Mouse (Mus musculus): ENCODE results near the gene Ide. TPM values are rescaled to one million over a fixed set of nuclear protein-coding genes. Genes with fewer than 3 reads are reported as not detected.

Ide gene
- polyA plus RNA-seq, 1 experiment from 2014 or later = 44.7 TPM

DNA sequence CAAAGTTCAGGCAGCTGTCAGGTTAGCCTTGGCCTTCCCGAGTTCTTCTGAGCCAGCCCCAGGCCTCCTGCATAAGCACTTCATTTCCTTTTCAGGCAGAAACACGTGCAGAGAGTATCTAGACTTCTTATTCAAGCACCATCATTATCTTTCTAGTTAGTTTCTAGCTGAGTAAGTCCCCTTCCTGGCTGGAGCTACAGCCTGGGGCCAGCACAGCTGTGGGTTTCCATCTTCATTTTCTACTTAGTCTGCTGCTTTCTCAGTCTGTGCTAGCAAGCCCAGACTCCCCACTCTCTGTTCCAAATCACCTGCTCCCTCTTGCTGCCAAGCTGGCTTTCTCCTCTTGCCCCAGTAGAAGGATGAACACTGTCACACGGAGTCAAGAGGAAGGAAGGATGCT is 90.8 kb downstream of the Ide start:
- 40% methylated on average over 3 of the region's 3 CpGs for WGBS
- Histone ChIP-seq H3K4me3 (replicated peaks; ENCODE audit: low read depth, low read length) (no peak overlapping the region), H3K27ac (replicated peaks; ENCODE audit: low read depth, low read length) (no peak overlapping the region), H3K27me3 (ENCODE audit: control insufficient read depth, insufficient read depth, low read length) (no peaks in the 10 kb centered on the region), H3K9me3 (ENCODE audit: control insufficient read depth, low read length) (no peaks in the 10 kb centered on the region), H3K9ac (replicated peaks; ENCODE audit: low read length) (no peak overlapping the region), H3K4me2 (ENCODE audit: low read length) (no peak overlapping the region), H3K4me1 (ENCODE audit: control insufficient read depth, insufficient read depth, low read length) (no peaks in the 10 kb centered on the region), H3K36me3 (ENCODE audit: control insufficient read depth, insufficient read depth, low read length) (no peaks in the 10 kb centered on the region)
- DNase-seq (no peak), ATAC-seq (ENCODE audit: low FRiP score, low TSS enrichment) (no peak)

DNA sequence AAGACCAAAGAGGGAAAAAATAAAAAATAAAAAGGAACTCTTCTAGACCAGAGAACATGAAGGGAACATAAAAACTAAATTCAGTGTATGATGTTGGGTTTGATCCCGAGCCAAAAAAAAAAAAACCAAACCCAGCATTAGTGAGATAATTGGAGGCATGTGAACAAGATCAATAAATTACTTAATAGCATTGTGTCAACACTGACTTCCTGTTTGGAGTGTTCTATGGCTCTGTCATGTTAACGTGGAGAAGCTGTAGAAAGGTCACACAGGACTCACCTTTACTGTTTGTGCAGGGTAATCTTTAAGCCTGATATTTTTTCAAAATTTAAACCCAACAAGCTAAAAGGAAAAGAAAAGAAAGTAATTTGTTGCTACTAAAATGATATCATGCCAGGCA is 94.9 kb downstream of the Ide start:
- Histone ChIP-seq H3K27ac (replicated peaks; ENCODE audit: low read depth, low read length) (no peak overlapping the region), H3K4me1 (ENCODE audit: control insufficient read depth, insufficient read depth, low read length) (peaks cover 8% of the 10 kb centered on the region), H3K9ac (replicated peaks; ENCODE audit: low read length) (no peak overlapping the region), H3K27me3 (ENCODE audit: control insufficient read depth, insufficient read depth, low read length) (no peaks in the 10 kb centered on the region), H3K4me2 (ENCODE audit: low read length) (no peak overlapping the region), H3K9me3 (ENCODE audit: control insufficient read depth, low read length) (no peaks in the 10 kb centered on the region), H3K4me3 (replicated peaks; ENCODE audit: low read depth, low read length) (no peak overlapping the region), H3K36me3 (ENCODE audit: control insufficient read depth, insufficient read depth, low read length) (no peaks in the 10 kb centered on the region)
- DNase-seq (no peak), ATAC-seq (ENCODE audit: low FRiP score, low TSS enrichment) (no peak)
- WGBS = 67% methylated on average over 2 of the region's 2 CpGs

DNA sequence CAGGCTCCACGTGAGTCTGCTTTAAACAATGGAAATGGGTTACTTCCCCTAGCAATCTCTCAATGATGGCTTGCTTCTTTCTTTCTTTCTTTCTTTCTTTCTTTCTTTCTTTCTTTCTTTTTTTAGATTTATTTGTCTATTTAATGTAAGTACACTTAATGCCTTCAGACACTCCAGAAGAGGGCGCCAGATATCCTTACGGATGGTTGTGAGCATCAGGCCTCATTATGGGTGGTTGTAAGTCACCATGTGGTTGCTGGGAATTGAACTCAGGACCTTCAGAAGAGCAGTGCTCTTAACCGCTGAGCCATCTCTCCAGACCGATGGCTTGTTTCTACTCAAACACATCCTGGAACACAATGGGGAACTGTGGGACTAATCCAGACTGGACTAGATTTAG is 96.5 kb downstream of the Ide start:
- no peak overlapping the region for H3K4me3 ChIP-seq (replicated peaks; ENCODE audit: low read depth, low read length)
- H3K27me3 ChIP-seq (ENCODE audit: control insufficient read depth, insufficient read depth, low read length) = no peaks in the 10 kb centered on the region
- no peak overlapping the region for H3K27ac ChIP-seq (replicated peaks; ENCODE audit: low read depth, low read length)
- DNase-seq (no peak), ATAC-seq (ENCODE audit: low FRiP score, low TSS enrichment) (no peak)
- H3K4me1 ChIP-seq (ENCODE audit: control insufficient read depth, insufficient read depth, low read length) = peaks cover 8% of the 10 kb centered on the region
- H3K9me3 ChIP-seq (ENCODE audit: control insufficient read depth, low read length) = no peaks in the 10 kb centered on the region
- 67% methylated on average over 5 of the region's 5 CpGs for WGBS
- no peaks in the 10 kb centered on the region for H3K36me3 ChIP-seq (ENCODE audit: control insufficient read depth, insufficient read depth, low read length)
- no peak overlapping the region for H3K4me2 ChIP-seq (ENCODE audit: low read length)
- H3K9ac ChIP-seq (replicated peaks; ENCODE audit: low read length) = no peak overlapping the region

DNA sequence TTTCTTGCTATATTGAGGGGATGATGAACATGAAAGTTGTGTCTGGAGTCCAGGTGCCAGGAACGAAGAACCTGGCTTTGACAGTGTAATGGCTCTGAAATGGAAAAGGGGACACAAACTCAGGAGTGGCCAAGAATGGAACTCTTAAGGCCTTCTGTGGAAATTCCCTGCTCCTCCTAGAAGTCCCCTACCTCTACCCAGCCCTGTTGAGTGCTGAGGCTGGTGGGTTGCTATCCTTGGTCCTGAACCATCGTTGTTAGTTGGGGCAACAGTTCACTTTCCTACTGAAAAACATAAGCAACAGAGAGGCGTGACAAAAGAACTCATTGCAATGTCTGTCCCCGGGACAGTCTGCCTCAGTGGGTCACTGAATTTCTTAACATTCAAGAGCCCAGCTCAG is 98.6 kb downstream of the Ide start:
- H3K4me1 ChIP-seq (ENCODE audit: control insufficient read depth, insufficient read depth, low read length) = peaks cover 11% of the 10 kb centered on the region
- H3K9ac ChIP-seq (replicated peaks; ENCODE audit: low read length) = no peak overlapping the region
- 27% methylated on average over 4 of the region's 4 CpGs for WGBS
- peak; percentile 31 for DNase-seq
- H3K36me3 ChIP-seq (ENCODE audit: control insufficient read depth, insufficient read depth, low read length) = no peaks in the 10 kb centered on the region
- H3K4me2 ChIP-seq (ENCODE audit: low read length) = no peak overlapping the region
- H3K27ac ChIP-seq (replicated peaks; ENCODE audit: low read depth, low read length) = no peak overlapping the region
- no peak overlapping the region for H3K4me3 ChIP-seq (replicated peaks; ENCODE audit: low read depth, low read length)
- H3K9me3 ChIP-seq (ENCODE audit: control insufficient read depth, low read length) = no peaks in the 10 kb centered on the region
- no peak for ATAC-seq (ENCODE audit: low FRiP score, low TSS enrichment)
- no peaks in the 10 kb centered on the region for H3K27me3 ChIP-seq (ENCODE audit: control insufficient read depth, insufficient read depth, low read length)

DNA sequence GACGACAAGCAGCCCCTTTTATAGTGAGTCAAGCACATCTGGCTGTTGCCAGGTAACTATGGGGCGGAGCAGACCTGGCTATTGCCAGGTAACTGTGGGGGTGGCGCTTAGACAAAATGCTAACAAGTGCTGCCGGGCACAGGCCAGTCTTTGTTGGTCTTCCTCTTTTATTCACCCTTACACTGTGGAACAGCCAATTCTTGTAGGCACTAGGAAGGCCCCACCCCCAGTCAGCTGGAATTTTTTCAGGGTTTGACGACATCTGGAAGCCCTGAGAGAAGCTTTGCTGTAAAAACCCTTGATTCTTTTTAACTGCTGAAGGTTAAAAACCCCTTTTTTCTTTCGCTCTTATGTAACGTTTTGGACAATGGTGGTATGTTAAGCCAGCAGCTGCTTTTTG is 99.0 kb downstream of the Ide start:
- H3K27me3 ChIP-seq (ENCODE audit: control insufficient read depth, insufficient read depth, low read length) = no peaks in the 10 kb centered on the region
- WGBS = 12% methylated on average over 7 of the region's 7 CpGs
- DNase-seq (peak; percentile 42), ATAC-seq (ENCODE audit: low FRiP score, low TSS enrichment) (no peak)
- H3K4me3 ChIP-seq (replicated peaks; ENCODE audit: low read depth, low read length) = no peak overlapping the region
- no peaks in the 10 kb centered on the region for H3K36me3 ChIP-seq (ENCODE audit: control insufficient read depth, insufficient read depth, low read length)
- no peak overlapping the region for H3K27ac ChIP-seq (replicated peaks; ENCODE audit: low read depth, low read length)
- H3K9me3 ChIP-seq (ENCODE audit: control insufficient read depth, low read length) = no peaks in the 10 kb centered on the region
- peaks cover 16% of the 10 kb centered on the region for H3K4me1 ChIP-seq (ENCODE audit: control insufficient read depth, insufficient read depth, low read length)
- no peak overlapping the region for H3K9ac ChIP-seq (replicated peaks; ENCODE audit: low read length)
- H3K4me2 ChIP-seq (ENCODE audit: low read length) = 0 out of 2 replicates have a peak overlapping the region, but pooled peaks have one; percentile 24

DNA sequence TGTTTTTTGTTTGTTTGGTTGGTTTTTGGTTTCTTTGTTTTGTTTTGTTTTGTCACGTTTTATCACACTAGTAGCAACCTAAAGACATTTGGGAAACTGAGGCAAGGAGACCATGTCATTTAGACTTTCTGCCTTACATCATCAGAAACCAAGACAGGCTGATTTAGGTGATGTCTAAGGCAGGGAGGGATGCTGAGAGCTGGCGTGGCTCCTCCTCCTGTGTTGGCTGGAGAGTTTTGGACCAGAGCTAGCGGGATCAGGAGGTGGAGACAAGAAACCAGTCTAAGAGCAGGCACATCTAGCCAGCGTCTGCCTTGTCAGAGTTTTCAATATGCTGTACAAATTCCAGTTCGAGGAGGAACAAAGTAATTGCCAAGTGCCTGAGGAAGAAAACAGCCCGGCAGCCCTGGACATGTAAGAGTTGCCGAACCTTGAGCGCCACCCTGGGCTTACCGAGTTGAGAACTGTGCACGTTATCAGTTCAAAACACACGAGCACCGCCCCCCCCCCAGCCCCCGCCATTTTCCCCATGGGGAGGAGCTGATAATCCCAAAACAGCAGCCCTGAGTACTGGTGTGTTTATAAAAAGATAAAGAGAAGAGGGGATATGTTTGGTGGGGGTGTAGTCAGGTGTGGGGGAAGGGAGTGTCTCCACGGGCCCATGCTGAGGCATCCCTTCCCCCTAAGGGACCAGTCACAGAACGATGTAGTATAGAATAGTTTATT is 99.8 kb downstream of the Ide start:
- Histone ChIP-seq H3K36me3 (ENCODE audit: control insufficient read depth, insufficient read depth, low read length) (no peaks in the 10 kb centered on the region), H3K4me3 (replicated peaks; ENCODE audit: low read depth, low read length) (no peak overlapping the region), H3K27me3 (ENCODE audit: control insufficient read depth, insufficient read depth, low read length) (no peaks in the 10 kb centered on the region), H3K4me2 (ENCODE audit: low read length) (peak overlapping the region; percentile 33), H3K9ac (replicated peaks; ENCODE audit: low read length) (no peak overlapping the region), H3K4me1 (ENCODE audit: control insufficient read depth, insufficient read depth, low read length) (peaks cover 18% of the 10 kb centered on the region), H3K27ac (replicated peaks; ENCODE audit: low read depth, low read length) (no peak overlapping the region), H3K9me3 (ENCODE audit: control insufficient read depth, low read length) (no peaks in the 10 kb centered on the region)
- ATAC-seq (ENCODE audit: low FRiP score, low TSS enrichment) = no peak
- DNase-seq = peak; percentile 45
- 9% methylated on average over 15 of the region's 15 CpGs for WGBS

DNA sequence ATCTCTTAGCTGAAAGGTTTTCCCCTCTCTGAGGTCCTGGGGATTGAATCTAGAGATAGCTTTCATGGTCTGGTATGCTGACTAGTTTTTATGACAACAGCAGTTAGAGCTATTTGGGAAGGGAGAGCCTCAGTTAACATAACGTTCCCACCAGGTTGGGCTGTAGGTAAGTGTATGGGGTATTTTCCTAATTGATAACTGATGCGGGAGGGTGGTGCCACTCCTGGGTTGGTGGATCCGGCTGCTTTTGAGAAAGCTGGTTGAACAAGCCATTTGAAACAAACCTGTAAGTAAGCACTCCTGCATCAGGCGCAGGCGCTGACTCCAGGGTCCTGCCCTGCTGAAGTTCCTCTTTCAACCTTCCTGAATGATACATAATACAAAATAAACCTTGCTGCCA is 100.3 kb downstream of the Ide start:
- no peak overlapping the region for H3K4me2 ChIP-seq (ENCODE audit: low read length)
- H3K36me3 ChIP-seq (ENCODE audit: control insufficient read depth, insufficient read depth, low read length) = no peaks in the 10 kb centered on the region
- no peak overlapping the region for H3K9ac ChIP-seq (replicated peaks; ENCODE audit: low read length)
- DNase-seq (no peak), ATAC-seq (ENCODE audit: low FRiP score, low TSS enrichment) (no peak)
- 59% methylated on average over 5 of the region's 5 CpGs for WGBS
- H3K9me3 ChIP-seq (ENCODE audit: control insufficient read depth, low read length) = no peaks in the 10 kb centered on the region
- H3K27me3 ChIP-seq (ENCODE audit: control insufficient read depth, insufficient read depth, low read length) = no peaks in the 10 kb centered on the region
- H3K4me3 ChIP-seq (replicated peaks; ENCODE audit: low read depth, low read length) = no peak overlapping the region
- no peak overlapping the region for H3K27ac ChIP-seq (replicated peaks; ENCODE audit: low read depth, low read length)
- peaks cover 18% of the 10 kb centered on the region for H3K4me1 ChIP-seq (ENCODE audit: control insufficient read depth, insufficient read depth, low read length)

DNA sequence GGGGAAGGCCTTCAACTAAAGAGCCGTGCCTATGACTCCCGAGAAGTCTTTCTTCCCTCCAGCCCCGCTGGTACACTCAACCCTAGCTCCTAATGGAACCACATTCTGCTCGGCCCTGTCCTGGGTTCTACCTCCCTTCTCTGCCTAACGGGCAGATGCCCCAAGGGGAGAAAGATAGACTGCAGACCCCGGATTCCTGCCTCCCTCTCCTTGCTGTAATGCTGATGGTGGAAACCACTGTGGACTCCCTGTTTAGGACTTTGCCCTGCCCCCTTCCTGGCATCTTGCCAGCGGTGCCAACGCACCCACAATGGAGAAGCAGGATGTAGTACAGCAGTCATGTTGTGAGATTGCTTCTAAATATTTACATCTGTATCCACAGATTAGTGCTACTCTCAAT is 101.8 kb downstream of the Ide start:
- 64% methylated on average over 8 of the region's 8 CpGs for WGBS
- no peak overlapping the region for H3K4me3 ChIP-seq (replicated peaks; ENCODE audit: low read depth, low read length)
- no peak for DNase-seq
- no peak overlapping the region for H3K4me2 ChIP-seq (ENCODE audit: low read length)
- H3K9me3 ChIP-seq (ENCODE audit: control insufficient read depth, low read length) = no peaks in the 10 kb centered on the region
- no peak for ATAC-seq (ENCODE audit: low FRiP score, low TSS enrichment)
- H3K27ac ChIP-seq (replicated peaks; ENCODE audit: low read depth, low read length) = no peak overlapping the region
- H3K27me3 ChIP-seq (ENCODE audit: control insufficient read depth, insufficient read depth, low read length) = no peaks in the 10 kb centered on the region
- H3K4me1 ChIP-seq (ENCODE audit: control insufficient read depth, insufficient read depth, low read length) = peaks cover 18% of the 10 kb centered on the region
- no peak overlapping the region for H3K9ac ChIP-seq (replicated peaks; ENCODE audit: low read length)
- H3K36me3 ChIP-seq (ENCODE audit: control insufficient read depth, insufficient read depth, low read length) = no peaks in the 10 kb centered on the region

Measured in midbrain, embryonic 14.5 days (tissue).